23 mouse cellular contexts compared by ENCODE assay signal in genomic region chr2:133649874-133650481, GRCm38 (mm10).
DNase-seq lines count a peak whose midpoint lies in the region; ATAC-seq lines count a peak whose summit lies in the region.
"Had no signal": no experiment of that assay in that cellular context is flagged by ENCODE, and none has a peak within 500 bp of the region (broad histone marks: within the 10 kb centered on the region; RNA-seq: fewer than 3 reads in every experiment).

No protein-coding gene starts in this region.

- ATAC-seq in kidney, embryonic 16.5 days (ENCODE audit: low FRiP score, low TSS enrichment): peak; percentile 67; the same call in 1 of the 2 replicates
- peak; percentile 99 for ATAC-seq in hematopoietic stem cell, adult 5-6 weeks (replicated peaks in 1 of 2; ENCODE audit: insufficient read depth in 1 of 2, low FRiP score in 2 of 2, low TSS enrichment in 1 of 2, low read depth in 1 of 2, poor library complexity in 2 of 2, severe bottlenecking in 2 of 2)
- peak; percentile 86 for ATAC-seq in megakaryocyte progenitor cell, adult 5-6 weeks (replicated peaks; ENCODE audit: poor library complexity)
- ATAC-seq: activated CD4-positive, CD25-positive, alpha-beta regulatory T cell, adult 4 months; forebrain, embryonic 13.5 days; forebrain, postnatal 0 days; hindbrain, postnatal 0 days; Patski had no signal

- no peaks in the 10 kb centered on the region for H3K4me1 ChIP-seq in kidney, embryonic 16.5 days (ENCODE audit: insufficient read depth, low read length)
- H3K4me1 ChIP-seq: forebrain, embryonic 13.5 days; heart, embryonic 10.5 days; heart, embryonic 15.5 days had no signal

- 29% methylated on average over 6 of the region's 6 CpGs for WGBS in kidney, embryonic 16.5 days

- no peaks in the 10 kb centered on the region for H3K27me3 ChIP-seq in kidney, embryonic 16.5 days (ENCODE audit: insufficient read depth, low read length)
- H3K27me3 ChIP-seq: CH12.LX; embryonic facial prominence, embryonic 13.5 days; forebrain, embryonic 13.5 days; heart, embryonic 15.5 days had no signal

- no peak overlapping the region for H3K4me3 ChIP-seq in kidney, embryonic 16.5 days (ENCODE audit: low read length)
- H3K4me3 ChIP-seq: embryonic facial prominence, embryonic 13.5 days; forebrain, embryonic 13.5 days; heart, embryonic 10.5 days; heart, embryonic 15.5 days had no signal

- no peaks in the 10 kb centered on the region for H3K36me3 ChIP-seq in kidney, embryonic 16.5 days (ENCODE audit: insufficient read depth, low read length)
- H3K36me3 ChIP-seq: embryonic facial prominence, embryonic 13.5 days; heart, embryonic 10.5 days; heart, embryonic 15.5 days had no signal

- no peak overlapping the region for H3K9ac ChIP-seq in kidney, embryonic 16.5 days (replicated peaks; ENCODE audit: low read length)
- H3K9ac ChIP-seq: embryonic facial prominence, embryonic 13.5 days; forebrain, embryonic 13.5 days; forebrain, postnatal 0 days; heart, embryonic 15.5 days had no signal

- no peak overlapping the region for H3K27ac ChIP-seq in kidney, embryonic 16.5 days (ENCODE audit: low read length)
- H3K27ac ChIP-seq: embryonic facial prominence, embryonic 13.5 days; forebrain, embryonic 13.5 days; heart, embryonic 10.5 days; heart, embryonic 15.5 days; hindbrain, postnatal 0 days had no signal

- DNase-seq in kidney, postnatal 25 days: no peak
- peak; percentile 84 for DNase-seq in fat pad, adult 2 months (ENCODE audit: extremely low read depth, low read depth, low spot score)
- no peak for DNase-seq in heart, adult 9 months (ENCODE audit: low spot score in 2 of 2)
- DNase-seq in thymus, postnatal 14 days: no peak
- DNase-seq: adrenal gland, postnatal 14 days; cerebellum, adult 11-12 months; cerebellum, adult 9-10 months; cerebellum, postnatal 25 days; forebrain, postnatal 0 days; gastrocnemius, postnatal 14 days; heart, adult 11 months; heart, postnatal 14 days had no signal

- H3K4me2 ChIP-seq in kidney, embryonic 16.5 days (replicated peaks; ENCODE audit: low read depth, low read length): no peak overlapping the region
- H3K4me2 ChIP-seq: embryonic facial prominence, embryonic 13.5 days; forebrain, embryonic 13.5 days; heart, embryonic 15.5 days had no signal

- H3K9me3 ChIP-seq in kidney, embryonic 16.5 days (ENCODE audit: low read length): no peaks in the 10 kb centered on the region
- H3K9me3 ChIP-seq: embryonic facial prominence, embryonic 13.5 days; forebrain, embryonic 13.5 days; heart, embryonic 10.5 days; heart, embryonic 15.5 days had no signal
